Mouse (Mus musculus) cerebellum, postnatal 4 days (tissue): ENCODE data around the gene Fkbp5.

ENCODE experiments used
- DNase-seq, 2 experiments: peaks; one replicate each; pipeline ENCODE4 v3.0.0; 2022; ENCODE audit warnings: low spot score in 2 of 2, mixed read lengths in 1 of 2

Fkbp5 gene

GRCm38 (mm10) chr17:28460388-28460787, 56.9 kb downstream of the Fkbp5 start:
- DNase-seq = no peak

DNA sequence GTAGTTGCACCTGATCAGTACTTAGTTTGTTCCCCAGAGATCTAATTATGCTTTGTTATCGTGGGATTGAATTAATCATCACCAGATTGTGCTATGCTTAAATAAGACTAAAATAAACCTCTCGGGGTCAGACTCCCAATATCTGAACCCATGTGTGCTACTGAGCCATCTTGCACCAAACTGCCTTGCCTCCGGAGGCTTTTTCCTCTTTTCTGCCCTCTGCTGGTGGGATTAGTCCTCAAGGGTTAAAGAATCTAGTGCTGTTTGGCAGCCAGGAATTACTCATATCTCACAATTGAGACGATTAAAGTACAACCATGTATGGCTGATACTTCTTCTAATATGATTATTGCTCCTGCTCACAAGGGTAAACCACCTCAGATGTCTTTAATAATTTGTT, 62.2 kb downstream of the Fkbp5 start:
- no peak for DNase-seq

- DNase-seq = no peak
Observed at GRCm38 (mm10) chr17:28452889-28453288, 64.4 kb downstream of the Fkbp5 start.

GRCm38 (mm10) chr17:28451914-28452313, 65.4 kb downstream of the Fkbp5 start:
- no peak for DNase-seq

- DNase-seq = no peak
Observed at GRCm38 (mm10) chr17:28451487-28451886, 65.8 kb downstream of the Fkbp5 start.

DNA sequence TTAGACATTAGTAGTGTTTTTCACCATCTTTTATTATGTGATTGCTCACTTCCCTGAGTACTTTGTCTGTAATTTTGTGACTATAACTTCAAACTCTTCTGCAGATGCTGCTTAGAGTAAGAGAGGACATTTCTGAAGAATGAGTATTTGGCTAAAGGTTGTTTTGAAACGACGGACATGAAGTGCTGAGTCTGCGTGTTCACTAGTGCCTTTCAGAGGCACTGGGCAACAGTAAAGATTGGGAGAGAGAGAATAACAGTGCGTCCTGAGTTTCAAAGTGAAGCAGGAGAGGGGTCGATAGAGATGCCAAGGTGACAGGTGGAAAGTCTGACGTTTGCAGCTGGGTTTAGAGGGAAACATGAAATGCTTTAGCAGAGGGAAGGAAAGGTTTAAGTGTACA, 69.1 kb downstream of the Fkbp5 start:
- no peak for DNase-seq

- no peak for DNase-seq
Observed at GRCm38 (mm10) chr17:28447789-28448188, 69.5 kb downstream of the Fkbp5 start.

- no peak for DNase-seq
Observed at GRCm38 (mm10) chr17:28446820-28447168, 70.5 kb downstream of the Fkbp5 start.

- DNase-seq = no peak
Observed at GRCm38 (mm10) chr17:28445886-28446819, 71.2 kb downstream of the Fkbp5 start.

DNA sequence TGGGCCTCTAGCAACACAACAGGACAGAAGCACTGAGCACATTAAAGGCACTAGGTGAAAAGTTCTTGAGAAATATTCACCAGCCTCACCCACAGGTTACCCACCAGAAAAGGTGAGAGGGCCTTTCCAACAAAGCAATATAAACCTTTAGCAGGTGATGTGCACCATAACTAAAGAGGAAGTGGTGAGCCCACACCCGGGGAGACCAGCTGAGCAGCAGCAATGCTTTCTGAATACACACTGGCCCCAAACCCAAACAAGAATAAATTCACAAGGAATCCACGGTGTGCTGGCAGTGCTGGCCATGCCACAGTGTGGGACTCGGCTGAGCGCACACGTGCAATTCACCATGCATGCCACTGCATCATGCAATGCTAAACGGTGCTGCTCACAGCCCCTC, 74.7 kb downstream of the Fkbp5 start:
- DNase-seq = no peak

DNA sequence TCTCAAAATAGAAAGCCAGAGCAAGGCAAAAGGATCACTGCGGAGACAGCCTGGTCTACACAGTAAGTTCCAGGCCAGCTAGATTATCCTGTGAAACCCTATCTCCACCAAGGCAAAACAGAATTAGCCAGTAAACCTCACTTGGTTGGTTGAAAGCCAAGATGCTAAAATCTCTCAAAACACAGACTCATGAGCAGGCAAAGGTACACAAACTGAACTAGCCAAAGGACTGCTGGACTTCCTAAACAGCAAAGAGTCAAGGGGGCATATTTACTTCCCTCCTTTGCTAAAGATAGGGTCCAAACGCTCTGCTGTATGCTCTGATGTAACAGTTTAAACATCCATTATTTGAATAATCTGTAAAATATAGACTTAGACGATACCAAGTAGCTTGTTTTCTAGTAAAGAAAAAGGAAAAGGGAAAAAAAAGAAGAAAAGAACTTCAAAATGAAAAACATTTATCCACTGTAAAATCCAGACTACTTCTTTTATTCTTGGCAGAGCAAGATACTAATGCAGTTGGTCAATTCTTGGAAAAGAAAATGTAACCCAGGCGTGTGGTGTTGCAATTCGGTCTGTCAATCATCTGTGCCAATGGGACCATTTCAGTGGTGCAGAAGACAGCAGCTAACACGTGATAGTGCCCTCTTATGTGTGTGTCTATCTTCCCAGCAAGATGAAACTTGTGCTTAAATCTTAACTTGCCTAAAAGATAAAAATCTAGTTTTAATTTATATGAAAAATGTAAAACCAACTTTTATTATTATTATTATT, 78.8 kb downstream of the Fkbp5 start:
- no peak for DNase-seq

DNA sequence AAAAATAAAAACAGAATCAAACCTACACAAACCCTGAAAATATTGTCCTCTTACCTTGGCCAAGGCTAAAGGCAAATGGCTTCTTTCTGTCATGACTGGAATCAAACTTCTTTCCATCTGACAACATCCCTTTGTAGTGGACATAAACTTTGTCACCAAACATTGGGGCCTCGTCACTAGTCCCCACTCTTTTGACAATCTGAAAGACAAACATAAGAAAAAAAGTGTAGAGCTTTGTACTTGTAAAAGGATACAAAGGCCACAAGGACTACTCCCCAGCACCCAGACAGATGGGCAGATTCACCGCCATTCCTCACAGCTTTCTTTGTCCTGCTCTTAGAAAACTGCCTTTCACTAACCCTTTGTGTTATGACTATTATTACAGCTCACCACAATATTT, 79.4 kb downstream of the Fkbp5 start:
- no peak for DNase-seq

DNA sequence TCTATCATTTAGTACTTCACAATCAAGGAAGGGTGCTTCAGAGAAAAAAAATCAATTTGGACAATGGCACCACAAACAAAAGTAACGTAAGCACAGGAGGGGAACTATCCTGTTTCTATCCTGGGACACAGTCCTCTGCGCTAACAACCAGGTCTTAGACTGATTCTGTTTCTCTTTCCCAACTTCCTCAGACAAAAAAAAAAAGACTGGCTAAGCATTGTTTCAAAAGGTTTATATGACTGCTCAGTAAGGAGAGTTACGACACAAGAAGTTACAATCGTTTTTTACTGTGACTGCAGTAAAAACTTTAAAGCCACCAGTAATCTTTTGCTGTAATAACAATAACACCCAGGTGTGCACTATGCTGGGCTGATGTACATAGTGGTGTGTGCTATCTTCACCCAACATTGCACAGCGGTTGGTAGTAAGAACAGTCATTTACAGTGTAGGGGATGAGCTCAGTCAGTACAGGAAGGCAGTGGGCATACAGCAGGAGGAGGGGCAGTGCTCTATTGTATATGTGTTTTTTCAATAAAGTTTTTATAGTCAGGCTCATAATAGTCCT, 82.3 kb downstream of the Fkbp5 start:
- no peak for DNase-seq

DNA sequence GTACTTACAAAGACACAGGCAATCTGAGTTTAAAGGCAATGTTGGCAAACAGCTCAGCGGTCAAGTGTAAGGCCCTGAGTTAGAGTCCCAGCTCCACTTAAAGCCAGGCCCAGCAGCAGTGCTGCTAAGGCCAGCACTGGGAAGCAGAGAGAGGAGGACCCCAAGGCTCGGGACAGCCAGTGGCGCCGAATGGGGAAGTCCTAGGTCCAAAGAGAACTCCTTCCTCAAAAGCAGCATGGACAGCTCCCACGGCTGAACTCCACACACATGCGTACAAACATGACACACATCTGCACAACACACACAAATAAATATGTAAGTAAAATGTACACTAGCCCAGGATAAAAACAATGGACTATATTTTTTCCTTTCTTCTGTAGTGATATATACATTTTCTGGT, 84.3 kb downstream of the Fkbp5 start:
- DNase-seq = no peak

- DNase-seq = no peak
Observed at GRCm38 (mm10) chr17:28431931-28432335, 85.4 kb downstream of the Fkbp5 start.

GRCm38 (mm10) chr17:28431038-28431437, 86.3 kb downstream of the Fkbp5 start:
- no peak for DNase-seq

- no peak for DNase-seq
Observed at GRCm38 (mm10) chr17:28428474-28429258, 88.7 kb downstream of the Fkbp5 start.

DNA sequence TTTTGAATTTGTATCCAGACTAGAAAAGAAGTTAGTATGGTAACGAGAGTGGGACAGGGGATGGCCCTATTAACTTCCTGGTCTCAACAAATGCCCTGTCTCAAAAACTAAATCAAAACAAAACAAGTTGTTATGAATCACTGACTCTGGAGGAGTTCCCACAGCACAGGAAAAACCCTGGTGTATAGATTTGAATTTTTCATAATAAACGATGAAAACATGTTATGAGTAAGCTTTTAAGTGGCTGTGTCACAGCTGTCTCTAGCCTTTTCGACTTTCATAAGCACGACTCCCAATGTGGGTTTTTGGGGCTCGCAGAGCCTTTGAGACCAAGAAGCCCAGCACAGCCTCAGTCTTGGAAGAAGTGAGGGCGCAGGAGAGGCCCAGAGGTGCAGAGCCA, 89.7 kb downstream of the Fkbp5 start:
- DNase-seq = no peak

DNA sequence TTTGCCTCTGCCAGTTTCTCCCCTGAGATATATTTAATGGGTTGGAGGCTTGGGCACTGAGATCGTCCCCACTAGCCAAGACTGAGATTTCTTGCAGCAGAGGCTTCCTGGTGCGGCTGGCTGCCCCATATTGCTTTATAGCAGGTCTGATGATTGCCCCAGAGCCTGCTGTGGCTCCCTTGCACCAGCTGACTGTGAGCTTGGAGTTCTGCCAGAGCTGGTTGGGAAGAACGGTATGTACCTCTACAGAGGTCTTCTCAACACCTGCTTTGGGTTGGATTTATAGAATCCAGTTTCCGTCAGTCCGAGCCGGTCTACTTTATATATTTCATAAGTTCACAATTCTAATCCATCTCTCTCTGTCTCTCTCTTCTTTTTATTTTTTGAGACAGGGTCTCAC, 93.0 kb downstream of the Fkbp5 start:
- DNase-seq = no peak

- DNase-seq = no peak
Observed at GRCm38 (mm10) chr17:28421071-28421470, 96.3 kb downstream of the Fkbp5 start.

DNA sequence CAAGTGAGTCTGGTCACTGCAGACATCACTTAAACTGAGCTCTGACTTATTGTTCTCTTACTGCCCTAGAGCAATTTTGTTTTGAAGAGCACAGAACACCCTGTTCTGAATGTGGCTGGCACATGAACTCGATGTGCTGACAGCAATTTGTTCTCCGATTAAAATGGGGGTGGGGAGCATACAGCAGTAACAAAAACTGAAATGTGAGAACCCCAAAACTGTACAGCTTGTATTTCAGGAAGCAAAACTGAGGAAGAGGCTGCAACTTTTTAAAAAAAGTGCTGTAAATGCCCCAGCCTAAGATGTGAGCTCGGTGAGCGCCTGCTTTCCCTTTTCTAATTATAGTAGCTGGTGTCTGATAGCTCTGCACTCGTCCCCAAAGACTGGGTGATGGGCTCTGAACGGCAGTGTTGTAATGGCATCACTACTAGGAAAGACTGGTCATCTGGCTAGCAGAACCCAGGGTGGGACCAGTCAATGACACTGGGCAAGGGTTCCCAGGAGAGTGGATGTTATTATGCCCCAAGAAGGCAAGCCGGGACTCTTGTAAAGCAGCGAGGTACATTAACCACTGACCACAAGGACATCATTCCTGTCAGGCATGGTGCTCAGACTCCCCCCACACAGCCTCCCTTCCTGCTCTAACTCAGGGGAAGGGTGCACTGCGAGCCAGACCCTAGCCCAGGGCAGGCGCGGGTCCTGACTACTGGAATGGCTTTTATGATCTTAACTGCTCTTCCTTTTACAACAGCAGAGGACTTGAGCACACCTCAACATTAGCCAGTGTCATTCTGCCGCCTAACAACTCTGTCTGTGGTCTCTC, 96.9 kb downstream of the Fkbp5 start:
- no peak for DNase-seq
